Mouse (Mus musculus) T-helper 17 cell (primary cell): ENCODE results near the gene Lnx2.

Experiments
- in situ Hi-C, 2 experiments: fragments of 300-600 bp; cut with MboI, MseI; formaldehyde crosslinking; loops; 1 replicate in 1 of 2; 2 replicates in 1 of 2; pipeline ENCODE4 v1.15.1; 2025; ENCODE audit warnings: high pct_unique_total_duplicates in 2 of 2

Lnx2 gene

DNA sequence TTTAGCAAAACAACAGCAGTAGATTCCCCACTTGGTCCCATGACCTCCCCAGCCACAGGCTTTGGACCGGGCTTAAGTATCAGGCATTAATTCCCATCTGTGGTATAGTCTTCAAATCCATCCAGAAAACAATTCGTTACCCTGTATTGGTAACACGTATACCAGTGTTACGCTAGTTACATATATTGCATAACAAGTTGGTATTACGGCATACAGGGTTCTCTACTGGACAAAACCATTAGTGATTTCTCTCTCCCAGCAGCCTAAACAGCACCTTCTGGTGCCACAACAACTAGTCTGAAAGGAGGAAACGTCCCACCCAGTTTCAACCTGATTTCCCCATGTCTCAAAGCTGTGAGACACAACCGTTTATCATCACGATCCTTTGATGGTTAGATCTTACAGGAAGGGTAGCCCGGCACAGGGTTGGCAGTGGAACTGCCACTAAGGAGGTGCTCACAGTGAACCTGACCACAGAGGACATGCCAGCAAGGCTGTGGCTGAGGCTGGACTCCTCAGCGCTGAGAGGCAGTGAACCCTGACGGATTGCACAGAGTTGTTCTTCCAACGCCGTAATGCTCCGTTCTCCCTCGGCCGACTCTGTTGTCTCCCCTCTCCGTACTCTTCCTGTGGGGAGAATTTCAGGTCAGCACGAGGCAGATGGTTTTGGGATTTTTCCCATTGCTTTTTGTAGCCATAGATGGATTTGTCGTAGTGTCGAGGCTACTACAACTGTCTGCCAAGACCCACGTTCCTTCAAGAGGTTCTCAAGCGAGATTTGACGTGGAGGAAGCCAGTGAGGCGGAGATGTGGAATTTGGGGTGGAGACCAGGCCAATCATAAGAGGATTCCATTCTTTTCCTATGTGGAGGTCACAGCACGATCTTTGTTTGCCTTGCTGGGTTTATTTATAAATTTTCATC lies 102.3 kb downstream of the Lnx2 start:
- in situ Hi-C loops, result loop anchor here in 1 of 2 experiments (5.0 kb wide), 1 partner anchor 68 kb away; no protein-coding TSS in a partner anchor

DNA sequence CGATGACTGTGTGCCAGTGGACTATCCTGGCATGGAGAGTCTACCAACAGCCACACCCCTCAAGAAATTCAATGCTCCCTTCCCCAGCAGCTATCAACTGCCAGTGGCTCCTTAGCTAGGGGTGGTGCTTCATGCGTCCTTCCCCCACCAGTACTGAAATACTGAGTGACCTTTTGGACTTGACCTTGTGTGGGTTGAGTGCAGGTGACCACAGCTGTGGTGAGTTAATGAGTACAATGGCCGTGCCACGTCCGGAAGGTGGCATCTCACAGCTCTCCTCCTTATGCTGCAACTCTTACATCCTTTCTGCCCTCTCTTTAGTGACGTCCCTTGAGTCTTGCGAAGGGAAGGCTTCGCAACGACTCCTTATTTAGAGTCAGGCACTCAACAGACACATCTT lies 103.0 kb downstream of the Lnx2 start:
- in situ Hi-C loops, result loop anchor here in 1 of 2 experiments (5.0 kb wide), 1 partner anchor 69 kb away; no protein-coding TSS in a partner anchor

DNA sequence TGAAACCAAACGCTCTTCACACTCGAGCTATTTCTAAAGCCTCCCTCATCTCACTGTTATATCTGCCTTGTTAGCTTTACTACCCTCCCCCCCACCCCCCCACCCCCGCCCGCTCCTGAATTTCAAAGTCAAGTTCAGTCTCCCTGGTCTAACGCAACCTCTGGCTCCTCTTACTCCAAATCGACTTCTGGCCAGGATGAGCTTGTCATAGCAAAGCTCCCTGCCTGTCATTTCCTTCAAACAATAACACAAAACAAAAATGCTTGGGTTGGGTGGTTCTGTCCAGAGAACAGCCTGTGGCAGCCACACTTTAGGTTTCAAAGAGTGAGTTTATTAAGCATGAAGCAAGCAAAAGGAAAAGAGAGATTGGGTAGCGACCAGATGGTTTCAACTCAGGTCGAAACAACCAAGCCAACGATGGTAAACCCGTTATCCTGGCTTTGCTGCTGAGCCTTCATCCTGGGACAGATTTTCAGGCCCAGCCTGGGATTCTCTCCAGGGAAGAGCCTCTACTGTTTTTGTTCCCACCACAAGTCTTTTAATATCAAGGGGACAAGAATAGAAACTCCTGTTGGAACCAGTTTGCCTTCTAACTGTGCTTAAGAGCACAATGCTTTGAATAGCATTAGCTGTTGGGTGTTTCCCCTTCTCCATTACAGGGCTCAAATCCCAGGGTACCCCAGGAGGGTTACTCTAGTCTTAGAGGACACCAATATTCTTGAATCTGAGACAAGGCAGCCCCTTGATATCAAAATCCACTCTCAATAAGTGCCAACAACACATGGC lies 104.4 kb downstream of the Lnx2 start:
- in situ Hi-C loops, result loop anchor here in 1 of 2 experiments (5.0 kb wide), 1 partner anchor 70 kb away; no protein-coding TSS in a partner anchor

DNA sequence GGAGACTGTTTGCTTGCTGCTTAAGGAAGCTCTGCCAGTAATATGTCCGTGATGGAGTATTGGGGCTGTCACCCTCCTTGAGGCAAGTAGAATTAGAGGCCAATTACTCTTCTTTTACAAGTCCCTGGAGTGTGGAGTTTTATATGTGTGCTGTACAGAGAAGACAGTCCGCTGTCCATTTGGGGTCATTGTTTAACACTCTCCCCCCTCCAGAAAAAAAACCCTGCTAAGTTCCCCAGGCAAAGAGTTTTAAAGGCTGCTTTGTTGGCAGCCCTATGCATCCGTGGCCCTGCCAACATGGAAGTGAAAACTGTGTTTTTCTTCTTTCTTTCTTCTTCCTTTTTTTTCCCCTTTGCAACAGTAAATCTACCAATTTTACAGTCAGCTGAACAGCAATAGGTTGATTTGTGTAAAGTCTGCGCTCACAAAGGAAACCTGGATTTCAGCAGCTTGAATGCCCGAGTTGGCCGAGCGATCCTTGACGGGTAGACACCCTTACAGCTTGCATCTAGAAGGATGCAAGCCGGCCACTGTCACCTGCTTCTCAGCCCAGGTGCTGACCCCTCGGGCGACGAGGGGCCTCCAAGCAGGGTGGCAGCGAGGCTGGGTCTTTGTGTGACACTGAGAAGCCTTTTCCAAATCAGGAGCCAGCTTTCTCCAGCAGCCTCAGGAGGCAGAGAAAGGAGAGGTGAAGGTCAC lies 107.5 kb downstream of the Lnx2 start:
- in situ Hi-C loops, result loop anchor here in 1 of 2 experiments (10.0 kb wide), 1 partner anchor 116 kb away; no protein-coding TSS in a partner anchor
